Mouse (Mus musculus): Measurements from ENCODE around the gene Mthfd1. TPM values are rescaled to one million over a fixed set of nuclear protein-coding genes. Genes with fewer than 3 reads are reported as not detected.

The Mthfd1 gene
- polyA plus RNA-seq, 1 experiment from 2014 or later: 37.3 TPM

GRCm38 (mm10) chr12:76361405-76362302 lies 106.6 kb downstream of the Mthfd1 start:
- no peaks in the 10 kb centered on the region for H3K27me3 ChIP-seq (ENCODE audit: control insufficient read depth, insufficient read depth, low read length)
- no peaks in the 10 kb centered on the region for H3K9me3 ChIP-seq (ENCODE audit: control insufficient read depth, low read length)
- no peak for ATAC-seq (ENCODE audit: insufficient number of reproducible peaks, insufficient read depth, low FRiP score, low read depth)
- no peak overlapping the region for H3K4me3 ChIP-seq (ENCODE audit: control insufficient read depth in 1 of 2, insufficient read depth in 1 of 2, low read depth in 1 of 2, low read length in 2 of 2)
- no peak overlapping the region for H3K27ac ChIP-seq (replicated peaks in 1 of 2; ENCODE audit: control insufficient read depth in 1 of 2, insufficient read depth in 1 of 2, low read depth in 2 of 2, low read length in 2 of 2)
- no peak overlapping the region for H3K4me2 ChIP-seq (ENCODE audit: low read length)
- 55% methylated on average over 9 of the region's 9 CpGs for WGBS
- H3K4me1 ChIP-seq (ENCODE audit: control insufficient read depth in 2 of 2, insufficient read depth in 2 of 2, low read length in 2 of 2): peaks cover 2 to 7% of the 10 kb centered on the region in 2 experiments; a peak in 1 of 4 replicates
- peaks cover 4% of the 10 kb centered on the region; the same call in 1 of the 2 replicates for H3K36me3 ChIP-seq (ENCODE audit: control insufficient read depth, insufficient read depth, low read length)
- no peak overlapping the region for H3K9ac ChIP-seq (ENCODE audit: low read length)

- ATAC-seq (ENCODE audit: insufficient number of reproducible peaks, insufficient read depth, low FRiP score, low read depth): no peak
- no peak overlapping the region for H3K4me2 ChIP-seq (ENCODE audit: low read length)
- H3K27me3 ChIP-seq (ENCODE audit: control insufficient read depth, insufficient read depth, low read length): no peaks in the 10 kb centered on the region
- 79% methylated on average over 9 of the region's 9 CpGs for WGBS
- H3K4me3 ChIP-seq (ENCODE audit: control insufficient read depth in 1 of 2, insufficient read depth in 1 of 2, low read depth in 1 of 2, low read length in 2 of 2): no peak overlapping the region
- no peak overlapping the region for H3K27ac ChIP-seq (replicated peaks in 1 of 2; ENCODE audit: control insufficient read depth in 1 of 2, insufficient read depth in 1 of 2, low read depth in 2 of 2, low read length in 2 of 2)
- peaks cover 3% of the 10 kb centered on the region; the same call in 1 of the 2 replicates for H3K36me3 ChIP-seq (ENCODE audit: control insufficient read depth, insufficient read depth, low read length)
- peaks cover 2 to 13% of the 10 kb centered on the region in 2 experiments; a peak in 2 of 4 replicates for H3K4me1 ChIP-seq (ENCODE audit: control insufficient read depth in 2 of 2, insufficient read depth in 2 of 2, low read length in 2 of 2)
- H3K9me3 ChIP-seq (ENCODE audit: control insufficient read depth, low read length): no peaks in the 10 kb centered on the region
- H3K9ac ChIP-seq (ENCODE audit: low read length): no peak overlapping the region
Observed at GRCm38 (mm10) chr12:76362303-76362676, 107.2 kb downstream of the Mthfd1 start.

GRCm38 (mm10) chr12:76366276-76366675 lies 111.2 kb downstream of the Mthfd1 start:
- H3K27me3 ChIP-seq (ENCODE audit: control insufficient read depth, insufficient read depth, low read length): no peaks in the 10 kb centered on the region
- no peak overlapping the region for H3K4me2 ChIP-seq (ENCODE audit: low read length)
- no peaks in the 10 kb centered on the region for H3K36me3 ChIP-seq (ENCODE audit: control insufficient read depth, insufficient read depth, low read length)
- WGBS: 78% methylated on average over 3 of the region's 3 CpGs
- ATAC-seq (ENCODE audit: insufficient number of reproducible peaks, insufficient read depth, low FRiP score, low read depth): no peak
- no peaks in the 10 kb centered on the region for H3K9me3 ChIP-seq (ENCODE audit: control insufficient read depth, low read length)
- H3K4me1 ChIP-seq (ENCODE audit: control insufficient read depth in 2 of 2, insufficient read depth in 2 of 2, low read length in 2 of 2): peaks cover 6 to 27% of the 10 kb centered on the region in 2 experiments
- H3K27ac ChIP-seq (replicated peaks in 1 of 2; ENCODE audit: control insufficient read depth in 1 of 2, insufficient read depth in 1 of 2, low read depth in 2 of 2, low read length in 2 of 2): no peak overlapping the region
- H3K9ac ChIP-seq (ENCODE audit: low read length): no peak overlapping the region
- no peak overlapping the region for H3K4me3 ChIP-seq (ENCODE audit: control insufficient read depth in 1 of 2, insufficient read depth in 1 of 2, low read depth in 1 of 2, low read length in 2 of 2)

GRCm38 (mm10) chr12:76367096-76367995 lies 112.2 kb downstream of the Mthfd1 start:
- no peaks in the 10 kb centered on the region for H3K9me3 ChIP-seq (ENCODE audit: control insufficient read depth, low read length)
- H3K4me2 ChIP-seq (ENCODE audit: low read length): peak overlapping the region; percentile 96
- no peaks in the 10 kb centered on the region for H3K27me3 ChIP-seq (ENCODE audit: control insufficient read depth, insufficient read depth, low read length)
- peaks cover 9 to 32% of the 10 kb centered on the region in 2 experiments for H3K4me1 ChIP-seq (ENCODE audit: control insufficient read depth in 2 of 2, insufficient read depth in 2 of 2, low read length in 2 of 2)
- ATAC-seq (ENCODE audit: insufficient number of reproducible peaks, insufficient read depth, low FRiP score, low read depth): no peak
- no peaks in the 10 kb centered on the region for H3K36me3 ChIP-seq (ENCODE audit: control insufficient read depth, insufficient read depth, low read length)
- H3K27ac ChIP-seq (replicated peaks in 1 of 2; ENCODE audit: control insufficient read depth in 1 of 2, insufficient read depth in 1 of 2, low read depth in 2 of 2, low read length in 2 of 2): peak overlapping the region; percentile 23 to 100
- peak overlapping the region; percentile 99 for H3K9ac ChIP-seq (ENCODE audit: low read length)
- 19% methylated on average over 14 of the region's 14 CpGs for WGBS
- H3K4me3 ChIP-seq (ENCODE audit: control insufficient read depth in 1 of 2, insufficient read depth in 1 of 2, low read depth in 1 of 2, low read length in 2 of 2): peak overlapping the region; percentile 2 to 96; a peak in 2 of 4 replicates

- WGBS: 7% methylated on average over 9 of the region's 9 CpGs
- Histone ChIP-seq H3K4me2 (ENCODE audit: low read length) (peak overlapping the region; percentile 96), H3K9ac (ENCODE audit: low read length) (peak overlapping the region; percentile 99), H3K9me3 (ENCODE audit: control insufficient read depth, low read length) (no peaks in the 10 kb centered on the region), H3K36me3 (ENCODE audit: control insufficient read depth, insufficient read depth, low read length) (no peaks in the 10 kb centered on the region), H3K27ac (replicated peaks in 1 of 2; ENCODE audit: control insufficient read depth in 1 of 2, insufficient read depth in 1 of 2, low read depth in 2 of 2, low read length in 2 of 2) (peak overlapping the region; percentile 98 to 100), H3K4me1 (ENCODE audit: control insufficient read depth in 2 of 2, insufficient read depth in 2 of 2, low read length in 2 of 2) (peaks cover 11 to 41% of the 10 kb centered on the region in 2 experiments), H3K27me3 (ENCODE audit: control insufficient read depth, insufficient read depth, low read length) (no peaks in the 10 kb centered on the region), H3K4me3 (ENCODE audit: control insufficient read depth in 1 of 2, insufficient read depth in 1 of 2, low read depth in 1 of 2, low read length in 2 of 2) (peak overlapping the region; percentile 90 to 96)
- no peak for ATAC-seq (ENCODE audit: insufficient number of reproducible peaks, insufficient read depth, low FRiP score, low read depth)
Observed at GRCm38 (mm10) chr12:76368201-76368789, 113.2 kb downstream of the Mthfd1 start.

GRCm38 (mm10) chr12:76368790-76369205 lies 113.7 kb downstream of the Mthfd1 start:
- Histone ChIP-seq H3K9me3 (ENCODE audit: control insufficient read depth, low read length) (no peaks in the 10 kb centered on the region), H3K27ac (replicated peaks in 1 of 2; ENCODE audit: control insufficient read depth in 1 of 2, insufficient read depth in 1 of 2, low read depth in 2 of 2, low read length in 2 of 2) (peak overlapping the region; percentile 98 to 100), H3K9ac (ENCODE audit: low read length) (peak overlapping the region; percentile 99), H3K4me1 (ENCODE audit: control insufficient read depth in 2 of 2, insufficient read depth in 2 of 2, low read length in 2 of 2) (peaks cover 11 to 41% of the 10 kb centered on the region in 2 experiments), H3K36me3 (ENCODE audit: control insufficient read depth, insufficient read depth, low read length) (no peaks in the 10 kb centered on the region), H3K4me3 (ENCODE audit: control insufficient read depth in 1 of 2, insufficient read depth in 1 of 2, low read depth in 1 of 2, low read length in 2 of 2) (peak overlapping the region; percentile 90 to 96), H3K27me3 (ENCODE audit: control insufficient read depth, insufficient read depth, low read length) (no peaks in the 10 kb centered on the region), H3K4me2 (ENCODE audit: low read length) (peak overlapping the region; percentile 96)
- whole genome bisulfite sequencing: under 1% methylated on average over 26 of the region's 26 CpGs
- ATAC-seq (ENCODE audit: insufficient number of reproducible peaks, insufficient read depth, low FRiP score, low read depth): peak; percentile 11; the same call in 1 of the 2 replicates
